Mouse (Mus musculus): ENCODE measurements at regions not wholly inside any gene's neighbourhood (a gene's known extent, or its start where the extent isn't known, plus 50 kb on each side); places are given as distances from the start of the nearest gene placed in this dataset.

- DNase-seq: no peak
Measured at GRCm38 (mm10) chr14:100607109-100607508, 322.6 kb upstream of the Klf12 start.

GRCm38 (mm10) chr14:100600886-100601451 is 316.5 kb upstream of the Klf12 start:
- DNase-seq: no peak

DNA sequence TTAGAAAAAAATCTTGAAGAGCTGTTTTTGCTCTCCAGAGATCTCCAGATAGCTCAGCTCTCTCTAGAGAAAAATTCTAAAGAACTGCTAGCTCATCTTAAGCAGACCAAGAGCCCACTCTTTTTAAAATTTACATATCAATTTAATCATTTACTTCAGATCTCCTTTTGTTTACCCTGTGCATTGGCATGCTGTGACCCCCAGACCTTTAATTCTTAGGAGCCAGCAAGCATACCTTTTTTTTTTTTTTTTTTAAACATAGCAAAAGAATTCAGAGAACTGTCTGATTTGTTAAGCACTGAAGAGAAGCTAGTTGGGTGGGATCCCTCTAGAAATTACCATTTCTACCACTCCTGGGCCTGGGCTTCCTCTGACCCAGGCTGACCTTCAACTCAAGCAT is 285.5 kb upstream of the Klf12 start:
- DNase-seq: no peak

- DNase-seq: no peak
Measured at GRCm38 (mm10) chr14:100561884-100562283, 277.4 kb upstream of the Klf12 start.

DNA sequence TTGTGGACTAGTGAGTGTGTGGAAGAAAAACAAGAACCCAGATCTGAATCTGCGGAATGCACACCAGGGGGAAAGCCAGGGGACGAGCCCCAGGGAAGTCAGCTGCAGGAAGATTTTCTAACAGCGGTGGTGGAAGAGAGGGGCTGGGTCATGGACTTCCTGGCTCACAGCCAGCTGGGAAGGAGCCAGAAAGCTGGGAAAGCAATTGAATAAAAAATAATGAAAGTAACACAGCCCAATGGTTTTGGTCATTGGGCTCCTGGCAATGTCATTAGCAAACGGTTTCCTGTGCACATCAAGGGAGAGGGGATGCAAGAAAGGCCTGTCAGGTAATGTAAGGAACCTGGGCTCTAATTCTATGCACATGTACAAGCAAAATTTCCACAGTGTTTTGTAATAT is 273.9 kb upstream of the Klf12 start:
- DNase-seq: no peak

DNA sequence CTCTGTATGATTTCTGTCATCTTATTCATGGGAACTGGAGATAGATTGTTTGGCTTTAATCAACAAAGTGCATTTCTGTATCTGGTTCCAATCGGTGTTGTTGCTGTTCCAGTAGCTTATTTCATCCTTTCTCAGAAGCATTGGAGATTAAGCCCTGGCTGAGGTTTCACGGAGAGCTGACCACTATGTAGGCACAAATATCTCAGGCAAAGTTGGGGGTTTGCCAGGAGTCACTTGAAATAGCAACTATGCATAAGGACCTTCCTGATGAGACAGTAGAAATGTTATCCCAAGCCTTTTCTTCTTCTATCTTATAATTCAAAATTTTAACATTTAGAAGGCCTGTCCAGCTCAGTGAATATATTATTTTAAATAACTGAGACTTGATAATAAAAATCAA is 268.0 kb upstream of the Klf12 start:
- no peak for DNase-seq

GRCm38 (mm10) chr14:100550266-100550665 is 265.8 kb upstream of the Klf12 start:
- DNase-seq: no peak

DNA sequence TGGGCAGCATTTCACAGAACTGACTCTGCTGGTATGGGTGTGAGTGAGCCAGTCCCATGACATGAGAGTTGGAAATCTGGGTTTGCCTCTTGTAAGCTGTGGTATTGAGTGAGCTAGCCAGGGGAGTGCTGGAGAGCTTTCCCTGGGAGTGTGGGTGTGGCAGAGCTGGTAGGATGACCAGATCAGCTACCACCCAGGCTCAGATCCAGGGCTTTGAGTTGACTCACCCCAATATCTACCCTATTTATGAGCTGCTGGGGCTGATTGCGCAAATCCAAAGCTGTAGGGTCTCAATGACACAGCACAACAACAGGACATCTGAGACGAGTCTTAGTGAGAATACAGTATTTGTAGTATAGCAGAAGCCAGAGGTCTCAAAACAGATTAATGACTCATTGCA is 245.7 kb upstream of the Klf12 start:
- no peak for DNase-seq

DNA sequence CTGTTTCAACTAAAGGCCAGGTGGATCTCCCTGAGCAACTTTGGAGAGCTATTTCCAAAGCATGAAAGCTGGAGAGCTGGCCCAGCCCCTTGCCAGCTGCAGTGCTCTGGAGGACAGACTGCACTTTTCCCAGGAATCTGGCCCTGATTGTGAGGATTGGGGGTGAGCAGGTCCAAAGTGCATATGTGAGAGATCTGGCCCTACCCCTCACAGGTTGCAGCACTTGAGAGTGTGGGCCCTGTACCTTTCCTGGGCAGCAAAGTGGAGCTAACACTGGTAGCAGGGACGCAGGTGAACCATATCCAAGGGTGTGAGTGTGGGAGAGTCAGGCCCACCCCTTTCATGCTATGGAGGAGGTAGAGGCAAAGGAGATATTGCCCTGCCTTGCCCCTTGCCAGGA is 245.3 kb upstream of the Klf12 start:
- no peak for DNase-seq

DNA sequence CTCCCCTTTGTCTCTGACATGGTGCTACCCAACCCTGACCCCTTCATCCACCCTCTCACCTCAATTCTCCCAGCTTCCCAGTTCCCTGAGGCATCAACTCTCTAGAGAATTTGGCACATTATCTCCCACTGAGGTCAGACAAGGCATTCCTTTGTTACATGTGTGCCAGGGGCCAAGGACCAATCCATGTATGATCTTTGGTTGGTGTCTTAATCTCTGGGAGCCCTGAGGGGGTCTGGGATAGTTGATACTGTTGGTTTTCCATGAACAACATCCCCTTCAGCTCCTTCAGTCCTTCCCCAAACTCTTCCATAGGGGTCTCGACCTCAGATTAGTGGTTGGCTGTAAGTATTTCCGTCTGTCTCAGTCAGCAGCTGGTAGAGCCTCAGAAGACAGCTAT is 224.9 kb upstream of the Klf12 start:
- no peak for DNase-seq

- DNase-seq: no peak
Measured at GRCm38 (mm10) chr14:100508087-100508486, 223.6 kb upstream of the Klf12 start.

DNA sequence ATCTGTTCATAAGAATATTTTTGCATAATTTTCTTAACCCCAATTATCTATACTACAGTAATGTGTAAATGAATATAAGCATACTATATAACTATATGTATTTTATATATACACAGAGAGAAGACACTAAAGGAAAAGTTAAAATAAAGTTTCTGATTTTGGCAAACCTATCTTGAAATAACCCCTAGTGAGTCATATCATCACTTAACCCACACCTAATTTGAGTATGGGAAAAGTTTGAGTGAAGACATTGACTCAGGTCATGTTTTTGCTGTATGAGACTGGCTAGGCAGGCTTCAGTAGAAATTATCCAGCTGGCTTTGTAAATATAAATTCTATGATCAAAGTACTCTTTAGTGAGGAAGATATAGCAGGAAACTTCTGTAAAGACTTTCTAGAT is 223.1 kb upstream of the Klf12 start:
- DNase-seq: no peak

GRCm38 (mm10) chr14:100488837-100489236 is 204.4 kb upstream of the Klf12 start:
- no peak for DNase-seq

- DNase-seq: no peak
Measured at GRCm38 (mm10) chr14:100485489-100485888, 201.0 kb upstream of the Klf12 start.

DNA sequence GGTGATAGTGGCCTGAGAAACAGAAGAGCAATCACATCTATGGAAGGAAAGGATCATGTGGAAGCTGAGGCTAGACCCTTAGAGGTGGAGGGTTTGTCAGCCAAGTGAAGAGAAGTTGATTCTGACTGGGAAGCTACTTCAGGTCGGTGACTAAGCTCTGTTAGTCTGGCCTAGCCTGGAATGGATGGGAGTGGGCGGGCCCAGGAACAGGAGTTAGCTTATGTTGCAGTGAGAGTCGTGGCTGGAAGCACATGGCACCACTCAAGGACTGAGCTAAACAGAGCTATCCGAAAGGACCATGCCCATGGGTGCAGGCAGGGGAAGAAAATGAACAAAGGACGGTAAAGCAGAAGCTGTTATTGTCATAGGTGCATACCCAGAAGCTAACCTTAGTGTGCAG is 199.6 kb upstream of the Klf12 start:
- DNase-seq: no peak

GRCm38 (mm10) chr14:100477595-100478380 is 193.3 kb upstream of the Klf12 start:
- DNase-seq: no peak

DNA sequence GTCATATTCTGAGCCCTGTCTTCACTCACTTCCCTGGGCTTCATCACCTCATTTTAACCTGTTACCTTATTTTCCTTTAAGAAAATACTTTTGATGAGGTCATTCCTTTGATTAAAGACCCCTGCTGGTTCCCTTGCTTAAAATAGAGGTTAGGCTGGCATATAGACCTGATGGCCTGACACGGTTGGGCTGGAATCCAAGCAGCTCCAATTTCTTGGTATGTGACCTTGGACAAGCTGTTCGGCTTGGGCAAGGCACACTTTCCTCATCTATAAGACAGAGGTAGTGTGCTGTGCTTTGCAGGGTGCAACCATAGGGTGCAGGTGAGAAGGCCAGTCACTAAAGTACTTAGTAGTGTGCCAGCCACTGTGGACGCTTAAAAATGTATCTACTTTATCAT is 183.8 kb upstream of the Klf12 start:
- no peak for DNase-seq

GRCm38 (mm10) chr14:100462321-100462720 is 177.8 kb upstream of the Klf12 start:
- DNase-seq: no peak

GRCm38 (mm10) chr14:100461141-100462043 is 176.9 kb upstream of the Klf12 start:
- peak; percentile 26 for DNase-seq

DNA sequence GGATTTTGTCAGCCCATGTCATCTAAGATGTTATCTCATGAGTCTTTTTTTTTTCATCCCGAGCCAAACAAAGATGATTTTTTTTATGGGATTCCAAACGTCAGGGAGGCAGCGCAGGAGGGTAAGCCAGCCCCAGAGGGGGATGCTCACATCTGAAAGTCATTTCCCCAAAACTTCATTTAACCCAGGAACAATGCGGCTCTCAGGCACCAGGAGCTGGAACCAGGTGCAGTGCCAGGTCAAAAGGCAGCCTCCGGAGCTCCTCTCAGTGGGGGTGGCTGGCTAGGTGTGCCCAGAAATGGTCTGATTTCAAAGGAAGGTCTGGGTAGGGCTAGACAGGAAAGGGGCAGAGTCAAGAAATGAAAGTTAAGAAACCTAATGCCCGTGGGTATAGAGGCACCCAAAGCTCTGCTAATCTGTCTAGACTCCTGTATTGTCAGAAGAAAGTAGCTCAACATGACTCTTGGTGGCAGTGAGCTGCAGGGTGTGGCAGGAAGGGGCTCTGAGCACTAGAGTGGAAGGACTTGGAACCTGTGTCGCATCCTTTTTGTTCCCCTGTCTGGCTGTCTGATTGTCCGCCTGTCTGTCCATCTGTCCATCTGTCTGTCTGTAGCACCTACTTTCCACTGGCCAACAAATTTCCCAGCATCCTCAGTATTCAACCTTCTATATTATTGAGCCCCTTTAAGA is 175.3 kb upstream of the Klf12 start:
- DNase-seq: no peak

GRCm38 (mm10) chr14:100458727-100459447 is 174.4 kb upstream of the Klf12 start:
- DNase-seq: peak; percentile 41

Data from thymus, postnatal 4 days (tissue).